Mouse (Mus musculus) cerebellum, adult 11 months (tissue): ENCODE results near the gene Arhgef10l.
"Not testable (repeated sequence)": the region's sequence is repeated elsewhere in the genome, so short reads cannot be mapped to it uniquely, and the experiment has no call there.

ENCODE experiments used
- DNase-seq: peaks from one replicate; pipeline ENCODE4 v3.0.0; 2022

Gene Arhgef10l

GRCm38 (mm10) chr4:140604541-140604940 is 61.3 kb downstream of the Arhgef10l start:
- DNase-seq, result no peak

DNA sequence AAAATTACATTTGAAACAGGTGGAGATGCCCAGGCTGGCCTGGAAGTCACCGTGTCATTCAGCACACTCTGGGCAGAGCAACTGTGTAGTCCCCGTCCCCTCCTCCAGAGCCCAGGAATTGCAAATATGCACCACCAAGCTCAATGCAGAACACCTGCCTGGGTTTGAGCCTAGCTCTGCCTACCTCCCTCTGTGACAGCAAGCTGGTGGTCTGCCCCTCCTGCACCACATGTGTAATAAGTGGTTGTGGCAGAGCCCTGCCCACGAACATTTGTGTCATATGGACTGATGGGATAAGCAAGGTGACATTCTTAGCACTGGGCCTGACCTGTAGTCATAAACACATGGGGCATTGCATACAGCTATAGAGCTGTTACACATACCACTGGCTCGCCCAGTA is 63.8 kb downstream of the Arhgef10l start:
- no peak for DNase-seq

DNA sequence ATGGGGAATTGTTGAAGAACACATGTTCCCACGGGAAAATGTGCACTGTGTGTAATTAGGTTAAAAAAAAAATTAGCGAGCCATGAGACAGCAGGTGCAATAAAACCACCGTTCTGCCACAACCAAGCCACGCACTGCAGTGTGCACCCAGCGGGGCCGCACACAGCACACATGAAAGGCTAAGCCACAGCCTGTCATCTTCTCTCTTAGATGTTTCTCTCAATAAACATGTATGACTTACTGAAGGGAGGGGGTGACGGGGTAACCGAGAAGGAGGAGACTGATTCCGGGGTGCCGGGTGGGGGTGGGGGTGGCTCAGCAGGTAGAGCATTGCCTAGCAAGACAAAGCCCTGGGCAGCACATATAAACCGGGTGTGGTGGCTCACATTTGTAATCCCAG is 64.7 kb downstream of the Arhgef10l start:
- no peak for DNase-seq

DNA sequence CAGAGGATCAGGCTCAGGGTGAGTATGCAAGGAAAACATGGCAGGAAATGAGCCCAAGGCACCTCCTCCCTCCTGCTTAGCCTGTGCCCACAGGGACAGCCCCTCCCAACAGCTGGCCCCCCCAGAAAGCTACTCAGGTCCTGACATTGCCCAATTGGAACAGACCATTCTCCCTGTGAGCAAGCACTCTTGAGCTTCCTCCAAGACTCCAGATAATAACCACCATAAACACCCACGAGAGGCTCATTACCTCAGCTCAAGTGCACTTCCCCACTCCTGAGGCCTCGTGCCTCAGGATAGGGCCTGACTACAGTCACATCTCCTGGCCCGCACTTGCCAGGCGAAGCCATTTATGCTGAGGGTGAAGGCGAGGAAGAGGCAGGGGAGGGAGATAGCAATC is 67.0 kb downstream of the Arhgef10l start:
- no peak for DNase-seq

GRCm38 (mm10) chr4:140597928-140598327 is 67.9 kb downstream of the Arhgef10l start:
- no peak for DNase-seq

DNA sequence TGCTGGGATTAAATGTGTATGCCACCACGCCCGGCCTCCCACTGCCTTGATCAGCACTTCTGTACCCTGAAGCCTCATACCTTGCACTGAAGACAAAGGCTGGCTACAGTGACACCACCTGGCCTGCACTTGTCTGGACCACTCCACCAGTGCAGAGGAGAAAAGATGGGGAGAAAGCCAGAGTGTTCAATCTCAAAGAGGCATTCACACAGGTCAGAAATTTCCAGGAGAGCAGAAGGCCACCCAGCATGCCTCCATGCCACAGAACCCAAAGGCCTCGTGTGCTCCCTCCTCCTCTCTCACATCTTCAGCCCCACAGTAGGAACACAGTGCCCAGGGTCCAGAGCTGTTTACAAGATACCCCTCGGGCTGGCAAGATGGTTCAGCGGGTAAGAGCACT is 68.4 kb downstream of the Arhgef10l start:
- DNase-seq, result no peak

DNA sequence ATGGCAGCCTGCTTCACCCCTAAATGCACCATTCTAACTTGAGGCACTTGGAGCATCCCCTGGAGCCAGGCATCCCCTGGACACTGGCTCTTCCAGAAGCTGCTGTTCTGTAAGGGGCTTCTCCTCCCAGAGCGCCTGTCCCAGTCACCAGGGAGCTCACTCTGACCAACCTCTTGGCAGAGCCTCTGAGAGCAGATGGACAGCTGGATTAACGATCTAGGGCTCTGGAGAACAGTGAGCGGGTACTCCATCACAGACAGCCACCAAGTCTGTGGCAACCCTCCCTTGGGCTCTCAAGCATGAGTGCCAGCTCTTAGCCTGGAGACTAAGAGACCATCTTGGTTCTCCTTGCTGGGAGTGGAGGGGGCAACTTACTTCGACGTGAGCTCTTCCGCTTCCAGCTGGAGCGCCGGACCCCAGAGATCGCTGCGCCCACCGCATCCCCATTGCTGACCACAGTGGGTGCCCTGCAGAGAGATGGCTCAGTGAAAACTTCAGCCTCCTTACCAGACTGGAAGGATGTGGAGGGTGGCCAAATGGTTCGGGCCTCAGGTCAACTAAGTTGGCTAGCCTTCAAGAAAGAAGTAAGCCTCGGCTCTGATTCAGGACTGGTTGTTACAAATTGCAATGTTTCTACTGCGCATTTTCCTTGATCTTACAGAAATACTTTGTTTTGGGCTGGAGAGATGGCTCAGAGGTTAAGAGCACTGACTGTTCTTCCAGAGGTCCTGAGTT is 71.9 kb downstream of the Arhgef10l start:
- no peak for DNase-seq

DNA sequence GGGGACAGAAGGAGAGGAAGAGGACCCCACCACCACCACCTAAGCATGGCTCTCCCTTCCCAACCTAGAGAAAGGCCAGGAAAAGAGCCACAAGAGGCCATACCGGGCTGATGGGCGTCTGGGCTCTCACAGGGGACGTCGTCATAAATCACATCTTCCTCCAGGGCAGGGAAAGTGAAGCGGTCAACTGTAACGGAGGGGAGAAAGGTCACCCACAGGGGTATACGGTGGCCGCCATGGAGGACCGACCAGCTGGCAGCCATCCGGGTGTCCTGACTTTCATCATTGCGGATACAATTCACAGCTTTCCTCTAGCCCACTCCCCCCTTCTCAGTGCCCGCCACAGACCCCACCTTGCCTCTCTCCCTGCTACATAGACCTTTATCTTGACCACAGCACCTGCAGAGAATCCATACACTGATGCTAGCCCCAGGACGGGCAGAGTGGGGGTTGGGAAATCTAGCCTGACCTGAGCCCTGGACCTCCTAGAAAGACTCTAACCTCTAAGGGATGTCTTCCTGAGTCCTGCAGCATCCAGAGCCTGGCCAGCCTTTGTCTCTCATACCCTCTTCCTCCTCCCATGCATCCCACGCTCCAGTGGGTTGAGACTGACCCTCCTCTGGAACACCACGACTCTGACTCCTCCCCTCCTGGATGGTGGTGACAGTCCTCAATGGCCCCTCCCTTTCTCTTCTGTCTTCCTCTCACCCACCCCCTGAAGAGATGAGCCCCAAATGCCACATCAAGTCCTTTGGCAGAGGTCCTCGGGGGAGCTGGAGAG is 72.6 kb downstream of the Arhgef10l start:
- DNase-seq, result no peak

GRCm38 (mm10) chr4:140592217-140592759 is 73.5 kb downstream of the Arhgef10l start:
- peak; percentile 76 for DNase-seq

DNA sequence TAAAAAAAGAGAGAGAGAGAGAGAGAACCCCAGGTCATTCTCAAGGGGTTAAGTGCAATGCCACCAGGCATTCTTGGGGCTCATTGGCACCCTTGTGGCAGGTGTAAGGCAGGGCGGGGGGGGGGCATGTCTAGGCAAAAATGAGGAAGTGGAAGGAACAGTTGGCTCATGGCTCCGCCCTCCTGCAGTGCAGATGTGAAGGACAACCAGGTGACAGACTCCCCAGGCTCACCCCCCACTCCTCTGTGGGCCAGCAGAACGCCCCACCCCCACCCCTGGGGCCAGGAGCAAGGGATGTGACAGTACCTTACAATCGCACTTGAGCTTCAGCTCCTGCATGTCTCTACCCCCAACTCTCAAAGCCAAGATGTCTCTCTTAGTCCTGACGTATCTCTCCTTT is 79.3 kb downstream of the Arhgef10l start:
- DNase-seq, result no peak

DNA sequence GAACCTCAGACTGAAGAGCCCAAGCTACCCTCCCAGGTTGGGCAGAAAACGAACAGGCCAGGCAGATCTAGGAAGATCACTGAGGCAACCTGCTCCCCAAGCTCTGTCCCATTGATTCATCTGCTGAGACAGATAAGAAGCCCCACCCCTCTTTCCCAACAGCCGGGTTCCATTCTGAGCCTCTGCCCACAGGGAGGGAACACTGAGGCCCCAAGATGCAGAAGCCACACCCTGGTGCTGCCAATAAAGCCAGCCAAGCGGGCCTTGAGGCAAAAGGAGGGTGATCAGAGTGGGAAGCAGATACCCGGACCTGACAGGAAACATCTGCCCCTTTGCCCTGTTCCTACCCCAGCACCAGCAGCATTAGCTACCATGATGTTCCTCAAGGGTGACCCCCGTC is 81.6 kb downstream of the Arhgef10l start:
- no peak for DNase-seq

GRCm38 (mm10) chr4:140582390-140583088 is 83.3 kb downstream of the Arhgef10l start:
- no peak for DNase-seq

- peak; percentile 45 for DNase-seq
These were observed 84.0 kb downstream of the Arhgef10l start for GRCm38 (mm10) chr4:140581730-140582389.

DNA sequence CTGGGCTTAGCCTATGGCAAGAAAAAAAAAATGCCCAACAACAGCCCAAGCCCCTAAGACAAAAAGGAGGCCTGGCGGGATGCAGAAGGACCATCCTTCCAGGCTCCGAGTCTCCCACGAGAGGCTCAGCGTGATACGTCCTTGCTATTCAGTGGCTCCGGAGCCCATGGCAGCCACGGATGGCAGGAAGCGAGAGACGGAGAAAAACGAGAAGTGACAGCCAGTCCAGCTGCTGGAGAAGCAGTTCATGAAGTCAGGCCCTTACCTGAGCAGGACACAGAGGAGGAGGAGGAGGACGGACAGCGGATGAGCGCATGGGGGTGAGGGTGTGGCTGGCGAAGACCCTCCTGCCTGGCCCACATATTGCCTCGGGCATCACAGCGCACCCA is 84.5 kb downstream of the Arhgef10l start:
- no peak for DNase-seq

GRCm38 (mm10) chr4:140580866-140581265 is 84.9 kb downstream of the Arhgef10l start:
- no peak for DNase-seq

- DNase-seq, result peak; percentile 86
These were observed 86.2 kb downstream of the Arhgef10l start for GRCm38 (mm10) chr4:140579576-140579975.

- DNase-seq, result no peak
These were observed 86.7 kb downstream of the Arhgef10l start for GRCm38 (mm10) chr4:140579149-140579548.

DNA sequence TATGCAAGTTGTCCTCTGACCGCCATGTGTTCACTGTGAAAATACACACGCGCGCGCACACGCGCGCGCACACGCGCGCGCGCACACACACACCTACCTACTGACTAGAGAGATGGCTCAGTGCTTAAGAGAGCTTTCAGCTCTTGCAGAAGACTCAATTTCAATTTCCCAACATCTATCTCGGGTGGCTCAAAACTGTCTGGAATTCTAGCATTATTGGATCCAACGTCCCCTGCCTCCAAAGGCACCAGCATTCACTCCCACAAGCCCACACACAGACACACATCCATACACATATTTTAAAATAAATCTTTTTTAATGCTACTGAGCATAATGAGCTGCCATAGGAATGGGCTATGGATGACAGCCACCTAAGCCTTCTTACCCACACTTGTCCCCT is 89.2 kb downstream of the Arhgef10l start:
- DNase-seq, result no peak

GRCm38 (mm10) chr4:140574863-140575262 is 90.9 kb downstream of the Arhgef10l start:
- not testable (repeated sequence) for DNase-seq

DNA sequence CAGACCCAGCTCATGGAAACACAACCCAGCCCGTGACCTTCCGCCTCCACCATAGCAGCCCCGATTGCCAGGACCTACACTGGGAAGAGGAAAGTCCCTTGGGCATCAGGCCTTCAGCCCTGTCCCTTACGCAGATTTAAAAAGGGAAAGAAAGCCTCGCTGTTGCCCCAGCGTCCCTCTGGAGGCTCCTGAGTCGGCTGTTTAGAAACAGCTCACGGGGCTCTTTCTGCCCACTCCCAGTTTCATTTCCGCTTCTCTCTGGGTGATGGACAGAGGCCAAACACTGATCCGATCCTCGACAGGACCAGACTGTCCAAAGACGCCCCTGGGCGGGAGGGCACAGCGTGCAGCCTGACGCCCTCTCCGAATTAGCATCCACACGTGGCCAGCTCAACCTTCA is 93.4 kb downstream of the Arhgef10l start:
- no peak for DNase-seq

GRCm38 (mm10) chr4:140569394-140569793 is 96.4 kb downstream of the Arhgef10l start:
- no peak for DNase-seq

GRCm38 (mm10) chr4:140567911-140568480 is 97.8 kb downstream of the Arhgef10l start:
- DNase-seq, result peak; percentile 45

- no peak for DNase-seq
These were observed 99.0 kb downstream of the Arhgef10l start for GRCm38 (mm10) chr4:140566785-140567184.
